Mouse (Mus musculus): ENCODE measurements around the gene Eprs.
"Not testable (repeated sequence)": the region's sequence is repeated elsewhere in the genome, so short reads cannot be mapped to it uniquely, and the experiment has no call there.

The Eprs gene

GRCm38 (mm10) chr1:185362677-185363520 lies at the start of gene Eprs:
Eprs (plus strand) TSS chr1:185363044.
- peak; percentile 95 for DNase-seq (ENCODE audit: low read depth)

- no peak for DNase-seq (ENCODE audit: low read depth)
These were observed 48.3 kb upstream of the Eprs start for GRCm38 (mm10) chr1:185314546-185314945.

- DNase-seq (ENCODE audit: low read depth): no peak
These were observed 46.8 kb upstream of the Eprs start for GRCm38 (mm10) chr1:185315846-185316568.

- not testable (repeated sequence) for DNase-seq (ENCODE audit: low read depth)
These were observed 35.0 kb upstream of the Eprs start for GRCm38 (mm10) chr1:185327754-185328345.

- DNase-seq (ENCODE audit: low read depth): peak; percentile 80
These were observed 33.9 kb upstream of the Eprs start, which contains the start of gene Iars2 for GRCm38 (mm10) chr1:185328721-185329610. Iars2 (minus strand) TSS chr1:185329396.

- DNase-seq (ENCODE audit: low read depth): no peak
These were observed 33.0 kb upstream of the Eprs start for GRCm38 (mm10) chr1:185329851-185330250.

GRCm38 (mm10) chr1:185331364-185331763 lies 31.5 kb upstream of the Eprs start:
- DNase-seq (ENCODE audit: low read depth): no peak

GRCm38 (mm10) chr1:185331983-185332430 lies 30.8 kb upstream of the Eprs start, which contains the start of gene Bpnt1:
Bpnt1 (plus strand) TSS chr1:185332149.
- DNase-seq (ENCODE audit: low read depth): peak; percentile 66

- no peak for DNase-seq (ENCODE audit: low read depth)
These were observed 29.2 kb upstream of the Eprs start for GRCm38 (mm10) chr1:185333651-185334050.

GRCm38 (mm10) chr1:185334136-185334535 lies 28.7 kb upstream of the Eprs start:
- no peak for DNase-seq (ENCODE audit: low read depth)

GRCm38 (mm10) chr1:185335231-185335765 lies 27.5 kb upstream of the Eprs start:
- no peak for DNase-seq (ENCODE audit: low read depth)

- no peak for DNase-seq (ENCODE audit: low read depth)
These were observed 26.3 kb upstream of the Eprs start for GRCm38 (mm10) chr1:185336535-185336934.

GRCm38 (mm10) chr1:185342441-185342840 lies 20.4 kb upstream of the Eprs start:
- DNase-seq (ENCODE audit: low read depth): no peak

GRCm38 (mm10) chr1:185343422-185343821 lies 19.4 kb upstream of the Eprs start:
- DNase-seq (ENCODE audit: low read depth): no peak

GRCm38 (mm10) chr1:185346188-185346587 lies 16.7 kb upstream of the Eprs start:
- no peak for DNase-seq (ENCODE audit: low read depth)

- no peak for DNase-seq (ENCODE audit: low read depth)
These were observed 13.1 kb upstream of the Eprs start for GRCm38 (mm10) chr1:185349741-185350140.

- no peak for DNase-seq (ENCODE audit: low read depth)
These were observed 12.2 kb upstream of the Eprs start for GRCm38 (mm10) chr1:185350611-185351010.

- no peak for DNase-seq (ENCODE audit: low read depth)
These were observed 10.7 kb upstream of the Eprs start for GRCm38 (mm10) chr1:185352151-185352550.

- no peak for DNase-seq (ENCODE audit: low read depth)
These were observed 9.5 kb upstream of the Eprs start for GRCm38 (mm10) chr1:185353351-185353750.

GRCm38 (mm10) chr1:185354731-185355130 lies 8.1 kb upstream of the Eprs start:
- DNase-seq (ENCODE audit: low read depth): no peak

- no peak for DNase-seq (ENCODE audit: low read depth)
These were observed 6.6 kb upstream of the Eprs start for GRCm38 (mm10) chr1:185356246-185356645.
